Mouse (Mus musculus): Measurements from ENCODE around the gene Itga6. TPM values are rescaled to one million over a fixed set of nuclear protein-coding genes. Genes with fewer than 3 reads are reported as not detected.

Gene Itga6
- total and polyA plus RNA-seq, 3 experiments = 1.0 to 2.7 TPM; not detected in 1

DNA sequence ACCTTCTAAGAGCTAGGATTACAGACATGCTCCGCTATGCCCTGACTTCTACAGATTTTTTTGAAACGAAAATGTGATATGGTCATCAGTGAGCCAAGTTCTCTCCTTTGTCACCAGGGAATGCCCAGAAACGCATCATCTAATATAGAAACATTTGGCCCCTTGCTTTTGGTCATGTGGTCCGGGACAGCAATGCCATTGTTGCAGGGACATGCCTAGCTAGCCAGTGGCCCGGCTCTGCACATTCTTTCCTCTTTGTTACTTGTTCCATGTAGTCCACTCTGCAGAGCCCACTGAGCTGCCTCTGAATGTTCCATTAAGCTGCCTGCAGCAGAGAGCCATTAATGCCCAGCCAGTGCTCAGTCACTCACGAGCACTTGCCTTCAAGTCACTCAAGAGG is 34.6 kb downstream of the Itga6 start:
- TF ChIP-seq MYB (IDR thresholded peaks at IDR 0.05; ENCODE audit: low read depth, low read length) (no peak), ZKSCAN1 (IDR thresholded peaks at IDR 0.05; ENCODE audit: low read depth, low read length) (no peak), TBP (IDR thresholded peaks at IDR 0.05; ENCODE audit: low read depth, low read length) (no peak), UBTF (IDR thresholded peaks at IDR 0.05; ENCODE audit: borderline replicate concordance, insufficient read depth, low read depth, low read length) (no peak), NELFE (IDR thresholded peaks at IDR 0.05; ENCODE audit: low read depth, low read length) (no peak)
- Histone ChIP-seq H3K27me3 (ENCODE audit: control insufficient read depth in 1 of 2, insufficient read depth in 2 of 2, low read length in 2 of 2) (peaks cover 11 to 24% of the 10 kb centered on the region in 2 experiments), H3K27ac (ENCODE audit: control insufficient read depth, low read depth, low read length) (no peak overlapping the region), H3K79me2 (ENCODE audit: control insufficient read depth, insufficient read depth, low read length, poor library complexity) (no peaks in the 10 kb centered on the region), H3K4me3 (ENCODE audit: control insufficient read depth in 1 of 2, insufficient read depth in 1 of 2, low read depth in 2 of 2, low read length in 2 of 2) (no peak overlapping the region), H3K9ac (ENCODE audit: control insufficient read depth, low read depth, low read length, poor library complexity, severe bottlenecking) (no peak overlapping the region), H3K36me3 (ENCODE audit: control insufficient read depth in 1 of 2, insufficient read depth in 2 of 2, low read length in 2 of 2) (no peaks in the 10 kb centered on the region), H3K9me3 (replicated peaks; ENCODE audit: insufficient read depth, low read length) (no peaks in the 10 kb centered on the region), H3K4me1 (ENCODE audit: control insufficient read depth in 1 of 2, insufficient read depth in 2 of 2, low read length in 2 of 2) (no peaks in the 10 kb centered on the region)
- no peak for DNase-seq (ENCODE audit: low read depth, low spot score)

DNA sequence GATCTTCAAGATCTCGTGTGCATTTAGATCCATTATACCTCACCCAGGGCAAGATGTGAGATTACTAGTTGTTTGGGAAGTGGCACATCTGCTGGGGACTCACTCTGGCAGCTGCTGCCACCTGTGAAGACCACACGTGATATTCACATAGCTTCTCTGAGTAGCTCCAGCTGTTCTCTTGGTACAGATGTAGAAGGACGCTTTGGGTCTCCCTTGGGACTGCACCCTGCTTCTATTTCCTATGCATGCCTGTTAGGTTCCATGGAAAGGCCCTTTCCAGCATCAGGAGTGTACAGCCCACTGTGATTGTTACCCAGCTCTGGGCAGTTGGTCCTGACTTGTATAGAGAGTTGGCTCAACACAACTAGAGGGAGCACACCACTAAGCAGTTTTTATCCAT is 39.8 kb downstream of the Itga6 start:
- H3K9me3 ChIP-seq (replicated peaks; ENCODE audit: insufficient read depth, low read length) = no peaks in the 10 kb centered on the region
- TF ChIP-seq ZMIZ1 (IDR thresholded peaks at IDR 0.05; ENCODE audit: low read depth, low read length) (no peak), BHLHE40 (IDR thresholded peaks at IDR 0.05; ENCODE audit: borderline replicate concordance, low read depth, low read length) (no peak), TCF12 (IDR thresholded peaks at IDR 0.05; ENCODE audit: low read depth, low read length) (no peak), MEF2A (IDR thresholded peaks at IDR 0.05; ENCODE audit: extremely low read depth, insufficient replicate concordance, low read depth, low read length, poor library complexity, severe bottlenecking) (no peak), POLR2AphosphoS5 (IDR thresholded peaks at IDR 0.05; ENCODE audit: borderline replicate concordance, low read depth, low read length) (no peak), GATA1 (IDR thresholded peaks at IDR 0.05; ENCODE audit: low read depth, low read length) (no peak), KAT2A (conservative IDR thresholded peaks at IDR 0.05; ENCODE audit: low read depth, low read length) (no peak), ZKSCAN1 (IDR thresholded peaks at IDR 0.05; ENCODE audit: low read depth, low read length) (no peak), NELFE (IDR thresholded peaks at IDR 0.05; ENCODE audit: low read depth, low read length) (no peak), MAZ (IDR thresholded peaks at IDR 0.05; ENCODE audit: low read depth, low read length) (no peak), POLR2A (IDR thresholded peaks at IDR 0.05; ENCODE audit: control insufficient read depth in 1 of 2, insufficient read depth in 1 of 2, low read depth in 1 of 2, low read length in 2 of 2, poor library complexity in 1 of 2) (no peak), EP300 (IDR thresholded peaks at IDR 0.05; ENCODE audit: low read depth in 1 of 2, low read length in 2 of 2) (no peak), HCFC1 (IDR thresholded peaks at IDR 0.05; ENCODE audit: low read depth, low read length) (no peak), ETS1 (IDR thresholded peaks at IDR 0.05; ENCODE audit: low read depth, low read length) (no peak), RAD21 (IDR thresholded peaks at IDR 0.05; ENCODE audit: low read depth, low read length) (no peak), RCOR1 (IDR thresholded peaks at IDR 0.05; ENCODE audit: low read depth, low read length) (no peak), MXI1 (IDR thresholded peaks at IDR 0.05; ENCODE audit: low read depth, low read length) (no peak), MAFK (IDR thresholded peaks at IDR 0.05; ENCODE audit: borderline replicate concordance, low read depth, low read length) (no peak), MYB (IDR thresholded peaks at IDR 0.05; ENCODE audit: low read depth, low read length) (no peak)
- no peak overlapping the region for H3K9ac ChIP-seq (ENCODE audit: control insufficient read depth, low read depth, low read length, poor library complexity, severe bottlenecking)
- H3K79me2 ChIP-seq (ENCODE audit: control insufficient read depth, insufficient read depth, low read length, poor library complexity) = no peaks in the 10 kb centered on the region
- no peak for DNase-seq (ENCODE audit: low read depth, low spot score)
- H3K4me1 ChIP-seq (ENCODE audit: control insufficient read depth in 1 of 2, insufficient read depth in 2 of 2, low read length in 2 of 2) = no peaks in the 10 kb centered on the region
- no peak overlapping the region for H3K27ac ChIP-seq (ENCODE audit: control insufficient read depth, low read depth, low read length)
- no peaks in the 10 kb centered on the region for H3K36me3 ChIP-seq (ENCODE audit: control insufficient read depth in 1 of 2, insufficient read depth in 2 of 2, low read length in 2 of 2)
- H3K27me3 ChIP-seq (ENCODE audit: control insufficient read depth in 1 of 2, insufficient read depth in 2 of 2, low read length in 2 of 2) = peaks cover 22 to 24% of the 10 kb centered on the region in 2 experiments
- no peak overlapping the region for H3K4me3 ChIP-seq (ENCODE audit: control insufficient read depth in 1 of 2, insufficient read depth in 1 of 2, low read depth in 2 of 2, low read length in 2 of 2)
